Mouse (Mus musculus): ENCODE data around the gene Rps4x. TPM values are rescaled to one million over a fixed set of nuclear protein-coding genes. Genes with fewer than 3 reads are reported as not detected.
A peak's percentile ranks its signal among the peaks of the same experiment; 100 is the strongest.

The Rps4x gene
- polyA plus RNA-seq, 1 experiment from 2014 or later: 719 TPM

- no peak for ATAC-seq (ENCODE audit: low FRiP score, low TSS enrichment)
- H3K36me3 ChIP-seq (ENCODE audit: insufficient read depth, low read length): no peaks in the 10 kb centered on the region
- H3K27me3 ChIP-seq (ENCODE audit: insufficient read depth, low read length): no peaks in the 10 kb centered on the region; the same call in 1 of the 2 replicates
- no peaks in the 10 kb centered on the region for H3K4me1 ChIP-seq (ENCODE audit: insufficient read depth, low read length)
- WGBS: 55% methylated on average over 3 of the region's 3 CpGs
- no peaks in the 10 kb centered on the region for H3K9me3 ChIP-seq (ENCODE audit: low read length)
- H3K27ac ChIP-seq (ENCODE audit: low read length): no peak overlapping the region
- H3K4me3 ChIP-seq (ENCODE audit: low read length): no peak overlapping the region
- no peak overlapping the region for H3K9ac ChIP-seq (replicated peaks; ENCODE audit: low read length)
- H3K4me2 ChIP-seq (replicated peaks; ENCODE audit: low read depth, low read length): no peak overlapping the region
Observed at GRCm38 (mm10) chrX:102170135-102170534, 19.1 kb downstream of the Rps4x start.

- Histone ChIP-seq H3K27ac (ENCODE audit: low read length) (no peak overlapping the region), H3K36me3 (ENCODE audit: insufficient read depth, low read length) (no peaks in the 10 kb centered on the region), H3K9ac (replicated peaks; ENCODE audit: low read length) (no peak overlapping the region), H3K4me3 (ENCODE audit: low read length) (no peak overlapping the region), H3K4me1 (ENCODE audit: insufficient read depth, low read length) (no peaks in the 10 kb centered on the region), H3K27me3 (ENCODE audit: insufficient read depth, low read length) (no peaks in the 10 kb centered on the region; the same call in 1 of the 2 replicates), H3K9me3 (ENCODE audit: low read length) (no peaks in the 10 kb centered on the region), H3K4me2 (replicated peaks; ENCODE audit: low read depth, low read length) (no peak overlapping the region)
- WGBS: 81% methylated on average over 1 of the region's 1 CpGs
- no peak for ATAC-seq (ENCODE audit: low FRiP score, low TSS enrichment)
Observed at GRCm38 (mm10) chrX:102169724-102170123, 19.5 kb downstream of the Rps4x start.

- Histone ChIP-seq H3K9me3 (ENCODE audit: low read length) (no peaks in the 10 kb centered on the region), H3K36me3 (ENCODE audit: insufficient read depth, low read length) (no peaks in the 10 kb centered on the region), H3K4me1 (ENCODE audit: insufficient read depth, low read length) (no peaks in the 10 kb centered on the region), H3K27me3 (ENCODE audit: insufficient read depth, low read length) (no peaks in the 10 kb centered on the region; the same call in 1 of the 2 replicates), H3K4me2 (replicated peaks; ENCODE audit: low read depth, low read length) (no peak overlapping the region), H3K4me3 (ENCODE audit: low read length) (no peak overlapping the region), H3K9ac (replicated peaks; ENCODE audit: low read length) (no peak overlapping the region), H3K27ac (ENCODE audit: low read length) (no peak overlapping the region)
- no peak for ATAC-seq (ENCODE audit: low FRiP score, low TSS enrichment)
- 33% methylated on average over 6 of the region's 6 CpGs for WGBS
Observed at GRCm38 (mm10) chrX:102166986-102167385, 22.2 kb downstream of the Rps4x start.

- no peak overlapping the region for H3K9ac ChIP-seq (replicated peaks; ENCODE audit: low read length)
- H3K36me3 ChIP-seq (ENCODE audit: insufficient read depth, low read length): no peaks in the 10 kb centered on the region
- H3K27ac ChIP-seq (ENCODE audit: low read length): no peak overlapping the region
- no peaks in the 10 kb centered on the region for H3K9me3 ChIP-seq (ENCODE audit: low read length)
- H3K4me2 ChIP-seq (replicated peaks; ENCODE audit: low read depth, low read length): no peak overlapping the region
- no peak for ATAC-seq (ENCODE audit: low FRiP score, low TSS enrichment)
- WGBS: 54% methylated on average over 5 of the region's 5 CpGs
- H3K4me3 ChIP-seq (ENCODE audit: low read length): no peak overlapping the region
- H3K27me3 ChIP-seq (ENCODE audit: insufficient read depth, low read length): no peaks in the 10 kb centered on the region; the same call in 1 of the 2 replicates
- no peaks in the 10 kb centered on the region for H3K4me1 ChIP-seq (ENCODE audit: insufficient read depth, low read length)
Observed at GRCm38 (mm10) chrX:102166521-102166920, 22.7 kb downstream of the Rps4x start.

- no peak overlapping the region for H3K4me2 ChIP-seq (replicated peaks; ENCODE audit: low read depth, low read length)
- no peaks in the 10 kb centered on the region for H3K9me3 ChIP-seq (ENCODE audit: low read length)
- no peaks in the 10 kb centered on the region for H3K36me3 ChIP-seq (ENCODE audit: insufficient read depth, low read length)
- H3K4me3 ChIP-seq (ENCODE audit: low read length): no peak overlapping the region
- WGBS: 75% methylated on average over 4 of the region's 4 CpGs
- no peaks in the 10 kb centered on the region; the same call in 1 of the 2 replicates for H3K27me3 ChIP-seq (ENCODE audit: insufficient read depth, low read length)
- H3K27ac ChIP-seq (ENCODE audit: low read length): no peak overlapping the region
- H3K4me1 ChIP-seq (ENCODE audit: insufficient read depth, low read length): no peaks in the 10 kb centered on the region
- ATAC-seq (ENCODE audit: low FRiP score, low TSS enrichment): no peak
- no peak overlapping the region for H3K9ac ChIP-seq (replicated peaks; ENCODE audit: low read length)
Observed at GRCm38 (mm10) chrX:102163529-102163928, 25.7 kb downstream of the Rps4x start.

GRCm38 (mm10) chrX:102163096-102163495, 26.1 kb downstream of the Rps4x start:
- Histone ChIP-seq H3K4me2 (replicated peaks; ENCODE audit: low read depth, low read length) (no peak overlapping the region), H3K9ac (replicated peaks; ENCODE audit: low read length) (no peak overlapping the region), H3K36me3 (ENCODE audit: insufficient read depth, low read length) (no peaks in the 10 kb centered on the region), H3K9me3 (ENCODE audit: low read length) (no peaks in the 10 kb centered on the region), H3K4me3 (ENCODE audit: low read length) (no peak overlapping the region), H3K27me3 (ENCODE audit: insufficient read depth, low read length) (no peaks in the 10 kb centered on the region; the same call in 1 of the 2 replicates), H3K27ac (ENCODE audit: low read length) (no peak overlapping the region), H3K4me1 (ENCODE audit: insufficient read depth, low read length) (no peaks in the 10 kb centered on the region)
- ATAC-seq (ENCODE audit: low FRiP score, low TSS enrichment): no peak
- 23% methylated on average over 2 of the region's 2 CpGs for WGBS

GRCm38 (mm10) chrX:102160528-102160927, 28.7 kb downstream of the Rps4x start:
- H3K9ac ChIP-seq (replicated peaks; ENCODE audit: low read length): no peak overlapping the region
- H3K27ac ChIP-seq (ENCODE audit: low read length): no peak overlapping the region
- H3K9me3 ChIP-seq (ENCODE audit: low read length): no peaks in the 10 kb centered on the region
- ATAC-seq (ENCODE audit: low FRiP score, low TSS enrichment): no peak
- 77% methylated on average over 2 of the region's 2 CpGs for WGBS
- no peaks in the 10 kb centered on the region for H3K4me1 ChIP-seq (ENCODE audit: insufficient read depth, low read length)
- no peaks in the 10 kb centered on the region for H3K27me3 ChIP-seq (ENCODE audit: insufficient read depth, low read length)
- H3K4me3 ChIP-seq (ENCODE audit: low read length): no peak overlapping the region
- no peaks in the 10 kb centered on the region for H3K36me3 ChIP-seq (ENCODE audit: insufficient read depth, low read length)
- no peak overlapping the region for H3K4me2 ChIP-seq (replicated peaks; ENCODE audit: low read depth, low read length)

GRCm38 (mm10) chrX:102159778-102160177, 29.4 kb downstream of the Rps4x start:
- no peaks in the 10 kb centered on the region for H3K4me1 ChIP-seq (ENCODE audit: insufficient read depth, low read length)
- no peak overlapping the region for H3K4me2 ChIP-seq (replicated peaks; ENCODE audit: low read depth, low read length)
- no peak overlapping the region for H3K9ac ChIP-seq (replicated peaks; ENCODE audit: low read length)
- no peak overlapping the region for H3K4me3 ChIP-seq (ENCODE audit: low read length)
- no peaks in the 10 kb centered on the region for H3K27me3 ChIP-seq (ENCODE audit: insufficient read depth, low read length)
- H3K36me3 ChIP-seq (ENCODE audit: insufficient read depth, low read length): no peaks in the 10 kb centered on the region
- no peaks in the 10 kb centered on the region for H3K9me3 ChIP-seq (ENCODE audit: low read length)
- no peak overlapping the region for H3K27ac ChIP-seq (ENCODE audit: low read length)
- ATAC-seq (ENCODE audit: low FRiP score, low TSS enrichment): no peak
- 67% methylated on average over 2 of the region's 2 CpGs for WGBS

GRCm38 (mm10) chrX:102157423-102157791, 31.8 kb downstream of the Rps4x start:
- 63% methylated on average over 5 of the region's 5 CpGs for WGBS
- peak overlapping the region; percentile 61 for H3K9ac ChIP-seq (replicated peaks; ENCODE audit: low read length)
- no peak; the same call in 1 of the 2 replicates for ATAC-seq (ENCODE audit: low FRiP score, low TSS enrichment)

GRCm38 (mm10) chrX:102156618-102157422, 32.4 kb downstream of the Rps4x start, which contains the start of gene Ercc6l:
Ercc6l (minus strand) TSS chrX:102157091.
- 20% methylated on average over 42 of the region's 42 CpGs for WGBS
- H3K4me2 ChIP-seq (replicated peaks; ENCODE audit: low read depth, low read length): peak within 1 kb of the TSS; percentile 50
- peak; percentile 99 for ATAC-seq (ENCODE audit: low FRiP score, low TSS enrichment)
- H3K36me3 ChIP-seq (ENCODE audit: insufficient read depth, low read length): peaks cover 2% of the 10 kb centered on the region; the same call in 1 of the 2 replicates
- no peaks in the 10 kb centered on the region for H3K27me3 ChIP-seq (ENCODE audit: insufficient read depth, low read length)
- H3K4me3 ChIP-seq (ENCODE audit: low read length): peak within 1 kb of the TSS; percentile 62
- H3K27ac ChIP-seq (ENCODE audit: low read length): peak within 1 kb of the TSS; percentile 79
- no peaks in the 10 kb centered on the region for H3K9me3 ChIP-seq (ENCODE audit: low read length)
- peak within 1 kb of the TSS; percentile 73 for H3K9ac ChIP-seq (replicated peaks; ENCODE audit: low read length)
- H3K4me1 ChIP-seq (ENCODE audit: insufficient read depth, low read length): no peaks in the 10 kb centered on the region

More at GRCm38 (mm10) chrX:102157423-102157791, 31.8 kb downstream of the Rps4x start:
- no peaks in the 10 kb centered on the region for H3K27me3 ChIP-seq (ENCODE audit: insufficient read depth, low read length)
- H3K4me2 ChIP-seq (replicated peaks; ENCODE audit: low read depth, low read length): peak overlapping the region; percentile 46
- H3K36me3 ChIP-seq (ENCODE audit: insufficient read depth, low read length): no peaks in the 10 kb centered on the region
- H3K27ac ChIP-seq (ENCODE audit: low read length): peak overlapping the region; percentile 77
- H3K9me3 ChIP-seq (ENCODE audit: low read length): no peaks in the 10 kb centered on the region
- no peaks in the 10 kb centered on the region for H3K4me1 ChIP-seq (ENCODE audit: insufficient read depth, low read length)
- peak overlapping the region; percentile 47 for H3K4me3 ChIP-seq (ENCODE audit: low read length)

All from kidney, embryonic 16.5 days (tissue).